ENCODE assay signal across 33 mouse cellular contexts in the genomic region with DNA sequence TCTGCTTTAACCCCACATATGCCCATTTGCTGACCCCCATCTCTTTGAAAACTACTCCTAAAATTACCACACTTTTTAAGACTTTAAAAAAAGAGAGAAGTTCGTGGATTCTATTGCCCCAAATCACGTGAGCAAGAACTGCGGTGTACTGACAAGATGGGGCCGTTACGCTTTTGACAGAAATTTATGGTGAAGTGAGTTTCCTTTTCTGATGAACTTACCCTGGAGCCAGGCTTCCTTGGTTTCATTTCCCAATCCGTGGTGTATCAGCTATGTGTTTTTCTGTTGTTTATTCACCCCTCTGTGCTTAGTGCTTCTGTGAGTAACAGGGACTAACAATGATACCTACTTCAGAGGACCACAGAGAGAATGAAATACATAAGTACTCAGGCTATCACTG. TPM values are rescaled to one million over a fixed set of nuclear protein-coding genes. Genes with fewer than 3 reads are reported as not detected.
A peak's percentile ranks its signal among the peaks of the same experiment; 100 is the strongest.
DNase-seq lines count a peak whose midpoint lies in the region; ATAC-seq and TF ChIP-seq lines count a peak whose summit lies in the region.
"Had no signal": no experiment of that assay in that cellular context is flagged by ENCODE, and none has a peak within 500 bp of the region (broad histone marks: within the 10 kb centered on the region; RNA-seq: fewer than 3 reads in every experiment).

No protein-coding gene starts in this region.

- no peaks in the 10 kb centered on the region for H3K36me3 ChIP-seq in CH12.LX (replicated peaks in 1 of 2; ENCODE audit: control insufficient read depth in 1 of 2, insufficient read depth in 1 of 2, low read length in 1 of 2)
- H3K36me3 ChIP-seq in limb, embryonic 10.5 days = no peaks in the 10 kb centered on the region
- H3K36me3 ChIP-seq: embryonic facial prominence, embryonic 12.5 days; embryonic facial prominence, embryonic 15.5 days; G1E; heart, embryonic 12.5 days; heart, embryonic 15.5 days; hindbrain, embryonic 12.5 days; hindbrain, embryonic 15.5 days had no signal

- no peak overlapping the region for H3K9ac ChIP-seq in CH12.LX (ENCODE audit: insufficient read depth, low read depth)
- H3K9ac ChIP-seq: embryonic facial prominence, embryonic 12.5 days; embryonic facial prominence, embryonic 15.5 days; forebrain, postnatal 0 days; heart, embryonic 12.5 days; heart, embryonic 15.5 days; hindbrain, embryonic 12.5 days; hindbrain, embryonic 15.5 days had no signal

- dilution Hi-C loops in CH12.LX (cut with MboI; ENCODE audit: extremely low pct_ligation_motif_present, extremely low pct_unique_long_range_greater_than_20kb, low sequenced_read_pairs) = no loop called here

- peaks cover 7% of the 10 kb centered on the region for H3K27me3 ChIP-seq in CH12.LX (replicated peaks)
- no peaks in the 10 kb centered on the region for H3K27me3 ChIP-seq in limb, embryonic 10.5 days (ENCODE audit: low read depth, poor library complexity, severe bottlenecking)
- H3K27me3 ChIP-seq: embryonic facial prominence, embryonic 12.5 days; embryonic facial prominence, embryonic 15.5 days; heart, embryonic 12.5 days; heart, embryonic 15.5 days; hindbrain, embryonic 12.5 days; hindbrain, embryonic 15.5 days had no signal

- H3K79me2 ChIP-seq in CH12.LX (replicated peaks; ENCODE audit: control insufficient read depth, extremely low read depth, insufficient read depth, poor library complexity, severe bottlenecking) = no peaks in the 10 kb centered on the region

- TF ChIP-seq RAD21 in CH12.LX (IDR thresholded peaks at IDR 0.05; ENCODE audit: low read depth, low read length) = no peak

- H3K27ac ChIP-seq in CH12.LX (ENCODE audit: insufficient read depth, low read depth) = no peak overlapping the region
- no peak overlapping the region for H3K27ac ChIP-seq in limb, embryonic 10.5 days
- H3K27ac ChIP-seq: embryonic facial prominence, embryonic 12.5 days; embryonic facial prominence, embryonic 15.5 days; gastrocnemius, adult 2 months; heart, embryonic 15.5 days; hindbrain, embryonic 12.5 days; hindbrain, embryonic 15.5 days had no signal

- DNase-seq in A20 (ENCODE audit: low read depth, low spot score) (peak; percentile 14), CH12.LX (ENCODE audit: extremely low read depth) (no peak), MN1 (ENCODE audit: low spot score) (no peak)
- no peak for DNase-seq in limb, embryonic 10.5 days (ENCODE audit: low spot score)
- no peak for DNase-seq in embryo, embryonic 9.5 days (ENCODE audit: extremely low spot score)
- no peak for DNase-seq in urinary bladder, postnatal 14 days (ENCODE audit: low spot score)
- DNase-seq: adrenal gland, adult 2 months; adrenal gland, postnatal 14 days; cerebellum, adult 11-12 months; cerebellum, adult 8-10 months; cerebellum, postnatal 10 days; cerebellum, postnatal 36 days; forebrain, postnatal 0 days; gastrocnemius, adult 2 months; gastrocnemius, postnatal 14 days; heart, adult 18-20 months; heart, postnatal 10 days; heart, postnatal 4 days had no signal

- no peak overlapping the region for H3K4me2 ChIP-seq in CH12.LX (ENCODE audit: insufficient read depth, low read depth, poor library complexity, severe bottlenecking)
- H3K4me2 ChIP-seq: embryonic facial prominence, embryonic 12.5 days; embryonic facial prominence, embryonic 15.5 days; heart, embryonic 12.5 days; heart, embryonic 15.5 days; hindbrain, embryonic 12.5 days; hindbrain, embryonic 15.5 days had no signal

- peaks cover 10 to 18% of the 10 kb centered on the region in 2 experiments; a peak in 2 of 4 replicates for H3K4me1 ChIP-seq in CH12.LX (ENCODE audit: control insufficient read depth in 1 of 2, insufficient read depth in 2 of 2)
- H3K4me1 ChIP-seq in limb, embryonic 10.5 days = no peaks in the 10 kb centered on the region
- H3K4me1 ChIP-seq: embryonic facial prominence, embryonic 12.5 days; embryonic facial prominence, embryonic 15.5 days; heart, embryonic 12.5 days; heart, embryonic 15.5 days; hindbrain, embryonic 12.5 days; hindbrain, embryonic 15.5 days had no signal

- peak; percentile 57 for ATAC-seq in granulocyte monocyte progenitor cell, adult 5-6 weeks (replicated peaks; ENCODE audit: poor library complexity, severe bottlenecking)
- peak; percentile 41 for ATAC-seq in megakaryocyte, adult 5-6 weeks (ENCODE audit: poor library complexity, severe bottlenecking)
- ATAC-seq: forebrain, embryonic 14.5 days; forebrain, postnatal 0 days had no signal

- TF ChIP-seq POLR2A in CH12.LX (IDR thresholded peaks at IDR 0.05; ENCODE audit: low read depth, low read length) = no peak

- H3K9me3 ChIP-seq in CH12.LX (replicated peaks; ENCODE audit: low read length) = no peaks in the 10 kb centered on the region
- H3K9me3 ChIP-seq in limb, embryonic 10.5 days (replicated peaks) = no peaks in the 10 kb centered on the region
- H3K9me3 ChIP-seq: embryonic facial prominence, embryonic 12.5 days; embryonic facial prominence, embryonic 15.5 days; G1E; heart, embryonic 12.5 days; heart, embryonic 15.5 days; hindbrain, embryonic 12.5 days; hindbrain, embryonic 15.5 days had no signal

- in situ Hi-C loops in CH12.LX (cut with MboI; ENCODE audit: low pct_ligation_motif_present, low pct_unique_long_range_greater_than_20kb, low sequenced_read_pairs) = no loop called here

- TF ChIP-seq CTCF in CH12.LX (conservative IDR thresholded peaks at IDR 0.05 in 1 of 2, IDR thresholded peaks at IDR 0.05 in 1 of 2; ENCODE audit: low read depth in 2 of 2, low read length in 2 of 2) = no peak

- no peak for TF ChIP-seq EP300 in CH12.LX (IDR thresholded peaks at IDR 0.05; ENCODE audit: low read length)

- H3K4me3 ChIP-seq in CH12.LX (replicated peaks in 1 of 3; ENCODE audit: low read depth in 2 of 3, low read length in 2 of 3, poor library complexity in 1 of 3) = no peak overlapping the region
- no peak overlapping the region for H3K4me3 ChIP-seq in limb, embryonic 10.5 days
- H3K4me3 ChIP-seq: embryonic facial prominence, embryonic 12.5 days; embryonic facial prominence, embryonic 15.5 days; gastrocnemius, adult 2 months; heart, embryonic 12.5 days; heart, embryonic 15.5 days; hindbrain, embryonic 12.5 days; hindbrain, embryonic 15.5 days had no signal

- WGBS in limb, embryonic 10.5 days = 79% methylated on average over 6 of the region's 6 CpGs

TF ChIP-seq in CH12.LX, 34 proteins besides CTCF, POLR2A, EP300 and RAD21:
- TF ChIP-seq BHLHE40 (IDR thresholded peaks at IDR 0.05; ENCODE audit: low read depth, low read length) (peak; percentile 42; the same call in 1 of the 2 replicates), ZNF384 (IDR thresholded peaks at IDR 0.05; ENCODE audit: low read depth, low read length) (no peak)
TF ChIP-seq in CH12.LX: peak in this region for 1.

RNA-seq across cellular contexts. Expression of a gene that starts 3.6 kb away (rescaled TPM):
- total RNA-seq in CH12.LX (2012; rRNA removed) (6.9 and 7.2 TPM in 2 replicates), CH12.LX (2014; rRNA removed) (7.6 and 12.7 TPM in 2 replicates)
- polyA plus RNA-seq in CH12.LX (2012; ENCODE audit: insufficient read length, low read depth) = 24.2 and 26.1 TPM in 2 replicates
- total RNA-seq in granulocyte monocyte progenitor cell, adult 5-6 weeks (2014; fragmentation: Nextera tagmentation) = 2.1 TPM in 1 of 2 replicates, not detected in the other
- total RNA-seq in granulocyte monocyte progenitor cell, adult 5-6 weeks (2017) = 15.2 and 26.9 TPM in 2 replicates
- total RNA-seq in megakaryocyte, adult 5-6 weeks (2015) = 36.0 and 59.5 TPM in 2 replicates
- 36.2 and 51.5 TPM in 2 replicates for total RNA-seq in megakaryocyte, adult 5-6 weeks (2017)
- 0.23 TPM in 1 of 2 replicates, not detected in the other for polyA plus RNA-seq in limb, embryonic 10.5 days (2016; fragmentation: Nextera tagmentation; extraction: Ambion mirVana)
- total RNA-seq: adrenal gland, postnatal 14 days; forebrain, postnatal 0 days; gastrocnemius, adult 2 months; gastrocnemius, postnatal 14 days; heart, adult 18-20 months; heart, postnatal 10 days; heart, postnatal 4 days had no signal
- polyA plus RNA-seq: forebrain, embryonic 11.5 days; G1E had no signal

RNA-seq across cellular contexts. Expression of a gene that starts 9.6 kb away (rescaled TPM):
- total RNA-seq in CH12.LX (2012; rRNA removed) (3.2 and 5.0 TPM in 2 replicates), CH12.LX (2014; rRNA removed) (6.7 and 10.6 TPM in 2 replicates)
- polyA plus RNA-seq in CH12.LX (2012; ENCODE audit: insufficient read length, low read depth) = 15.6 and 18.4 TPM in 2 replicates
- total RNA-seq in granulocyte monocyte progenitor cell, adult 5-6 weeks (2014; fragmentation: Nextera tagmentation) = 5.5 and 6.5 TPM in 2 replicates
- total RNA-seq in granulocyte monocyte progenitor cell, adult 5-6 weeks (2017) = 78.6 and 86.4 TPM in 2 replicates
- total RNA-seq in megakaryocyte, adult 5-6 weeks (2015) = 299 and 403 TPM in 2 replicates
- total RNA-seq in megakaryocyte, adult 5-6 weeks (2017) = 184 and 222 TPM in 2 replicates
- 0.20 and 0.26 TPM in 2 replicates for polyA plus RNA-seq in limb, embryonic 10.5 days (2016; fragmentation: Nextera tagmentation; extraction: Ambion mirVana)
- total RNA-seq: adrenal gland, postnatal 14 days; gastrocnemius, adult 2 months; gastrocnemius, postnatal 14 days; gastrocnemius, postnatal 4 days; heart, adult 18-20 months had no signal
- polyA plus RNA-seq: G1E had no signal

RNA-seq across cellular contexts. Expression of a gene that starts 13.4 kb away (rescaled TPM):
- total RNA-seq in CH12.LX (2012; rRNA removed) (not detected in 2 replicates), CH12.LX (2014; rRNA removed) (not detected in 2 replicates)
- not detected in 2 replicates for polyA plus RNA-seq in CH12.LX (2012; ENCODE audit: insufficient read length, low read depth)
- not detected in 2 replicates for total RNA-seq in granulocyte monocyte progenitor cell, adult 5-6 weeks (2014; fragmentation: Nextera tagmentation)
- total RNA-seq in granulocyte monocyte progenitor cell, adult 5-6 weeks (2017) = not detected in 2 replicates
- total RNA-seq in megakaryocyte, adult 5-6 weeks (2015) = 1.0 TPM in 1 of 2 replicates, not detected in the other
- not detected in 2 replicates for total RNA-seq in megakaryocyte, adult 5-6 weeks (2017)
- not detected in 2 replicates for polyA plus RNA-seq in limb, embryonic 10.5 days (2016; fragmentation: Nextera tagmentation; extraction: Ambion mirVana)
- total RNA-seq: adrenal gland, adult 2 months; adrenal gland, postnatal 14 days; adrenal gland, postnatal 4 days; forebrain, postnatal 0 days; G1E; gastrocnemius, adult 2 months; gastrocnemius, postnatal 14 days; gastrocnemius, postnatal 4 days; heart, adult 18-20 months; heart, postnatal 10 days; heart, postnatal 4 days had no signal
- polyA plus RNA-seq: adrenal gland, adult 2 months; brain, embryonic 14.5 days; embryonic facial prominence, embryonic 12.5 days; embryonic facial prominence, embryonic 15.5 days; forebrain, embryonic 11.5 days; forebrain, embryonic 14.5 days; forebrain, postnatal 0 days; frontal cortex, adult 2 months; G1E; heart, embryonic 12.5 days; heart, embryonic 15.5 days; hindbrain, embryonic 12.5 days; hindbrain, embryonic 15.5 days had no signal

RNA-seq across cellular contexts. Expression of a gene that starts 45.0 kb away (rescaled TPM):
- total RNA-seq in CH12.LX (2012; rRNA removed) (not detected in 2 replicates), CH12.LX (2014; rRNA removed) (not detected in 2 replicates)
- not detected in 2 replicates for polyA plus RNA-seq in CH12.LX (2012; ENCODE audit: insufficient read length, low read depth)
- 8.9 TPM in 1 of 2 replicates, not detected in the other for total RNA-seq in granulocyte monocyte progenitor cell, adult 5-6 weeks (2014; fragmentation: Nextera tagmentation)
- total RNA-seq in granulocyte monocyte progenitor cell, adult 5-6 weeks (2017) = 1.2 TPM in 1 of 2 replicates, not detected in the other
- 379 and 412 TPM in 2 replicates for total RNA-seq in megakaryocyte, adult 5-6 weeks (2015)
- 127 and 155 TPM in 2 replicates for total RNA-seq in megakaryocyte, adult 5-6 weeks (2017)
- polyA plus RNA-seq in limb, embryonic 10.5 days (2016; fragmentation: Nextera tagmentation; extraction: Ambion mirVana) = 0.30 TPM in 1 of 2 replicates, not detected in the other
- total RNA-seq: forebrain, postnatal 0 days; G1E; heart, postnatal 4 days had no signal
- polyA plus RNA-seq: brain, embryonic 14.5 days; embryonic facial prominence, embryonic 12.5 days; forebrain, embryonic 14.5 days; forebrain, postnatal 0 days; G1E; heart, embryonic 12.5 days had no signal

RNA-seq across cellular contexts. Expression of a gene that starts 50.0 kb away (rescaled TPM):
- total RNA-seq in CH12.LX (2012; rRNA removed) (not detected in 2 replicates), CH12.LX (2014; rRNA removed) (not detected in 2 replicates)
- not detected in 2 replicates for polyA plus RNA-seq in CH12.LX (2012; ENCODE audit: insufficient read length, low read depth)
- total RNA-seq in granulocyte monocyte progenitor cell, adult 5-6 weeks (2014; fragmentation: Nextera tagmentation) = not detected in 2 replicates
- not detected in 2 replicates for total RNA-seq in granulocyte monocyte progenitor cell, adult 5-6 weeks (2017)
- 1.4 and 6.2 TPM in 2 replicates for total RNA-seq in megakaryocyte, adult 5-6 weeks (2015)
- total RNA-seq in megakaryocyte, adult 5-6 weeks (2017) = 1.3 and 3.9 TPM in 2 replicates
- polyA plus RNA-seq in limb, embryonic 10.5 days (2016; fragmentation: Nextera tagmentation; extraction: Ambion mirVana) = not detected in 2 replicates
- total RNA-seq: adrenal gland, adult 2 months; adrenal gland, postnatal 14 days; adrenal gland, postnatal 4 days; forebrain, postnatal 0 days; G1E; gastrocnemius, adult 2 months; gastrocnemius, postnatal 14 days; gastrocnemius, postnatal 4 days; heart, adult 18-20 months had no signal
- polyA plus RNA-seq: adrenal gland, adult 2 months; brain, embryonic 14.5 days; embryonic facial prominence, embryonic 12.5 days; forebrain, embryonic 11.5 days; forebrain, embryonic 14.5 days; G1E; hindbrain, embryonic 12.5 days; hindbrain, embryonic 15.5 days had no signal
